In the genomic region with DNA sequence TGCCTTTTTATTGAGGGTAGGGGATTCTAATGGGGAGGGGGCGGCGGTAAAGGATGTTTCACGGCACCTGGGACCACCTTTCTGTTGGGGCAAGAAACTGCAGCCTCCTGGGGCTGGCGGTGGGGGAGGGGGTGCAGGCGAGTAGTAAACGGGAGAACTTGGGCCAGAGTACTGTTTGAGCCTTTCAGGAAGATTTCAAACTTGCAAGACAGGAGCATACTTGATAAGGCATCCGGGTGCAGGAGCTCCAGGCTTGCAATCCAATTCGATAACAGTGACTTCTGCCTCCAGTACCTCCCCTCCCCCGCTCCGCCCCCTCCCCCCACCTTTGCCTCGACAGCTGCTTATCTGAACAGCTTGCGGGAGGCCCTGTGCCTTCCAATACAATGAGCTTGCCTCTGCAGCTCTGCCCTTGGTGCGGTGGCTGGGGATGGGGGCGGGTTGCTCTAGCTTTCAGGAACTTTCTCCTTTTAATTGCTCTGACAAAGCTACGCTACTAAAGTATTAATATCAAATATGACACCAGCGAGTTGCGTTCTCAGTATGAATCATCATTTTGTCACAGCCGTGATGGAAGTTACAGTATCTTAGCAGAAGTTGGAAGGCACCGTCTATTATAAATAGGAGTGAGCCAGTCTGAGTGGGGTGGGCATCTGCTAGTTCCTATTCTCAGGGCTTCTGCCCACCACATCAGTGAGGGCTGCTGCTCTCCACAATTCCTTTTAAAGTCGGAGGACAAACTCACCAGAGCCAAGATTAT, we compare ENCODE assay signal across 7 mouse cellular contexts. TPM values are rescaled to one million over a fixed set of nuclear protein-coding genes. Genes with fewer than 3 reads are reported as not detected.
DNase-seq lines count a peak whose midpoint lies in the region; ATAC-seq and TF ChIP-seq lines count a peak whose summit lies in the region.

No protein-coding gene starts in this region.

- H3K9me3 ChIP-seq in ES-E14 (ENCODE audit: control insufficient read depth, insufficient read depth, low read depth, low read length) = no peaks in the 10 kb centered on the region

- no peak overlapping the region for H3K27ac ChIP-seq in ES-E14 (ENCODE audit: insufficient read depth, low read depth, low read length, poor library complexity, severe bottlenecking)
- peak overlapping the region; percentile 52 for H3K27ac ChIP-seq in bone marrow macrophage, adult 2 months (ENCODE audit: insufficient read depth, low read depth, low read length)
- peak overlapping the region; percentile 81 for H3K27ac ChIP-seq in small intestine, adult 2 months (ENCODE audit: insufficient read depth, low read depth, low read length)

- H3K36me3 ChIP-seq in ES-E14 (ENCODE audit: control insufficient read depth, insufficient read depth, low read length, poor library complexity, severe bottlenecking) = peaks cover 5% of the 10 kb centered on the region
- 0 out of 2 replicates have a peak, but pooled peaks cover 3% of the 10 kb centered on the region for H3K36me3 ChIP-seq in small intestine, adult 2 months (ENCODE audit: control insufficient read depth, insufficient read depth, low read length)

- peak; percentile 17 for ATAC-seq in inflammation-experienced regulatory T-cells, adult 6 months
- ATAC-seq in megakaryocyte-erythroid progenitor cell, adult 5-6 weeks (replicated peaks; ENCODE audit: low FRiP score, low TSS enrichment, poor library complexity, severe bottlenecking) = peak; percentile 49

- intact Hi-C loops in left cerebral cortex, postnatal 14 days (cut with DNase I) = loop anchor here (5.0 to 10.0 kb wide), 6 partner anchors 84 to 686 kb away; partner anchors contain the start of gene Diras2

- H3K4me1 ChIP-seq in ES-E14 (ENCODE audit: control insufficient read depth in 2 of 2, insufficient read depth in 2 of 2, low read length in 2 of 2, poor library complexity in 1 of 2) = peaks cover 4 to 24% of the 10 kb centered on the region in 2 experiments; a peak in 3 of 4 replicates
- peaks cover 20% of the 10 kb centered on the region for H3K4me1 ChIP-seq in bone marrow macrophage, adult 2 months (ENCODE audit: control insufficient read depth, insufficient read depth, low read length)
- peaks cover 18% of the 10 kb centered on the region for H3K4me1 ChIP-seq in small intestine, adult 2 months (ENCODE audit: control insufficient read depth, insufficient read depth, insufficient read length, low read length)

- WGBS in small intestine, adult 2 months = under 1% methylated on average over 20 of the region's 20 CpGs

- TF ChIP-seq POLR2A in bone marrow macrophage, adult 2 months (IDR thresholded peaks at IDR 0.05; ENCODE audit: borderline replicate concordance, low read depth, low read length) = no peak
- TF ChIP-seq POLR2A in small intestine, adult 2 months (IDR thresholded peaks at IDR 0.05; ENCODE audit: low read depth, low read length) = no peak

- DNase-seq in ES-E14 (ENCODE audit: low read depth, low spot score) = no peak
- DNase-seq in forelimb bud, embryonic 11.5 days (ENCODE audit: low read depth, low spot score) = peak; percentile 25
- DNase-seq in left cerebral cortex, postnatal 14 days (ENCODE audit: low spot score in 2 of 2) = peak; percentile 77 to 89

- in situ Hi-C loops in ES-E14 (cut with MboI; ENCODE audit: low sequenced_read_pairs in 2 of 2, unreplicated experiment in 2 of 2) = loop anchor here (25.0 kb wide), 2 partner anchors 689 to 789 kb away; partner anchors contain the start of gene Diras2 (in 1 of the 2)

- no peak overlapping the region for H3K9ac ChIP-seq in ES-E14 (ENCODE audit: insufficient read depth, low read depth, low read length, poor library complexity, severe bottlenecking)

- no peaks in the 10 kb centered on the region for H3K27me3 ChIP-seq in small intestine, adult 2 months (ENCODE audit: control insufficient read depth, insufficient read depth, low read length)

- no peak for TF ChIP-seq CTCF in bone marrow macrophage, adult 2 months (IDR thresholded peaks at IDR 0.05; ENCODE audit: low read depth, low read length)
- no peak for TF ChIP-seq CTCF in small intestine, adult 2 months (IDR thresholded peaks at IDR 0.05; ENCODE audit: extremely low read depth, insufficient read length, insufficient replicate concordance, low read depth, low read length)

- H3K4me3 ChIP-seq in ES-E14 (ENCODE audit: insufficient read depth in 1 of 2, low read depth in 1 of 2, low read length in 2 of 2, poor library complexity in 1 of 2, severe bottlenecking in 1 of 2) = peak overlapping the region; percentile 70 to 88
- peak overlapping the region; percentile 60 for H3K4me3 ChIP-seq in bone marrow macrophage, adult 2 months (ENCODE audit: insufficient read depth, low read length)
- peak overlapping the region; percentile 77 for H3K4me3 ChIP-seq in small intestine, adult 2 months (ENCODE audit: low read depth, low read length)

TF ChIP-seq in ES-E14, 5 proteins besides CTCF, POLR2A, EP300 and RAD21:
- TF ChIP-seq ZNF384 (IDR thresholded peaks at IDR 0.05; ENCODE audit: low read depth, low read length) (no peak), MAFK (IDR thresholded peaks at IDR 0.05; ENCODE audit: insufficient read depth, low read depth, low read length) (no peak), CHD2 (IDR thresholded peaks at IDR 0.05; ENCODE audit: low read depth, low read length) (peak; percentile 17; the same call in 1 of the 2 replicates)

RNA-seq across cellular contexts. Expression of gene Gadd45g, which starts 2.2 kb away (rescaled TPM):
- total RNA-seq in ES-E14 (2012; rRNA removed) = 43.3 and 57.8 TPM in 2 replicates
- polyA plus RNA-seq in bone marrow macrophage, adult 2 months (2012; ENCODE audit: insufficient read depth, insufficient read length, missing spikeins) = 5.1 and 5.5 TPM in 2 replicates
- polyA plus RNA-seq in inflammation-experienced regulatory T-cells, adult 6 months (2017; shearing (Covaris generic)) = 10 to 100 TPM; 12.4 to 28.7 (median 19.4) TPM
- total RNA-seq in left cerebral cortex, postnatal 14 days (2021) = 10 to 100 TPM; 16.4 to 19.1 TPM
- total RNA-seq in megakaryocyte-erythroid progenitor cell, adult 5-6 weeks (2014; fragmentation: Nextera tagmentation) = 3.4 and 6.4 TPM in 2 replicates
- 11.5 and 12.9 TPM in 2 replicates for total RNA-seq in megakaryocyte-erythroid progenitor cell, adult 5-6 weeks (2017)
- 19.1 and 42.2 TPM in 2 replicates for polyA plus RNA-seq in small intestine, adult 2 months (2012; rRNA removed)

RNA-seq across cellular contexts. Expression of gene Sema4d, which starts 55.1 kb away (rescaled TPM):
- total RNA-seq in ES-E14 (2012; rRNA removed) = 25.1 and 33.4 TPM in 2 replicates
- polyA plus RNA-seq in bone marrow macrophage, adult 2 months (2012; ENCODE audit: insufficient read depth, insufficient read length, missing spikeins) = 181 and 193 TPM in 2 replicates
- 100 to 1,000 TPM; 111 to 154 (median 126) TPM for polyA plus RNA-seq in inflammation-experienced regulatory T-cells, adult 6 months (2017; shearing (Covaris generic))
- total RNA-seq in left cerebral cortex, postnatal 14 days (2021) = 100 to 1,000 TPM in 1 of 2 experiments, 10 to 100 TPM in 1; 93.1 to 112 TPM
- 38.5 and 38.8 TPM in 2 replicates for total RNA-seq in megakaryocyte-erythroid progenitor cell, adult 5-6 weeks (2014; fragmentation: Nextera tagmentation)
- 16.0 and 18.0 TPM in 2 replicates for total RNA-seq in megakaryocyte-erythroid progenitor cell, adult 5-6 weeks (2017)
- 10.8 and 15.1 TPM in 2 replicates for polyA plus RNA-seq in small intestine, adult 2 months (2012; rRNA removed)
